22 mouse cellular contexts compared by ENCODE assay signal in the genomic region with DNA sequence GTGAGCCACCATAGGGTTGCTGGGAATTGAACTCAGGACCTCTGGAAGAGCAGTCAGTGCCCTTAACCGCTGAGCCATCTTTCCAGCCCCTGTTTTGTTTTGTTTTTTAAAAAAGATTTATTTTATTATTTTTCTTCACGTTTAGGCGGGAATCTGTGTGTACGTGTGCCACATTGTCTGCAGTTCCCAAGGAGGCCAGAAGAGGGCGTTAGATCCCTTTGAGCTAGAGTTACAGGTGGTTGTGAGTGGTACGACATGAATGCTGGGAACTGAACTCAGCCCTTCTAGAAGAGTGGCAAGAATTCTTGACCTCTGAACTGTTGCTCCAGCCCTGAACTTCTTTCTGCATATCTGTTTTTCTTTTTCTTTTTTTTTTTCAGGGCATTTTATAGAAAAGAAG. TPM values are rescaled to one million over a fixed set of nuclear protein-coding genes. Genes with fewer than 3 reads are reported as not detected.
DNase-seq lines count a peak whose midpoint lies in the region; ATAC-seq and TF ChIP-seq lines count a peak whose summit lies in the region.
"Had no signal": no experiment of that assay in that cellular context is flagged by ENCODE, and none has a peak within 500 bp of the region (broad histone marks: within the 10 kb centered on the region; RNA-seq: fewer than 3 reads in every experiment).

No protein-coding gene starts in this region.

- no peak for ATAC-seq in CD4-positive, CD25-positive, alpha-beta regulatory T cell, adult 4 months
- ATAC-seq: forebrain, embryonic 13.5 days; midbrain, embryonic 16.5 days had no signal

- H3K9me3 ChIP-seq in E14TG2a.4 (ENCODE audit: low read length), result no peaks in the 10 kb centered on the region
- H3K9me3 ChIP-seq: embryonic facial prominence, embryonic 12.5 days; forebrain, embryonic 13.5 days; heart, embryonic 10.5 days; limb, embryonic 12.5 days; liver, embryonic 15.5 days; stomach, embryonic 15.5 days had no signal

- DNase-seq in CD4-positive, CD25-positive, alpha-beta regulatory T cell, adult 2 months (ENCODE audit: low read depth, low spot score), result peak; percentile 7
- no peak for DNase-seq in layer of hippocampus, adult 2 months (ENCODE audit: low spot score in 2 of 2)
- DNase-seq in layer of hippocampus, adult 11-12 months (ENCODE audit: low spot score), result no peak
- peak; percentile 6 for DNase-seq in induced T-regulatory cell, adult 2 months (ENCODE audit: low read depth)
- DNase-seq in frontal cortex, postnatal 36 days (ENCODE audit: low spot score in 2 of 2), result no peak
- DNase-seq in ovary, postnatal 10 days (ENCODE audit: low spot score), result no peak
- DNase-seq: adrenal gland, postnatal 10 days; cerebellum, adult 11 months; cerebellum, postnatal 10 days; lung, postnatal 36 days; right cerebral cortex, postnatal 25 days had no signal

- H3K4me3 ChIP-seq in layer of hippocampus, adult 2 months, result no peak overlapping the region
- no peak overlapping the region for H3K4me3 ChIP-seq in E14TG2a.4 (replicated peaks; ENCODE audit: low read length)
- H3K4me3 ChIP-seq: embryonic facial prominence, embryonic 12.5 days; erythroblast, embryonic 14.5 days; forebrain, embryonic 13.5 days; heart, embryonic 10.5 days; limb, embryonic 12.5 days; liver, embryonic 15.5 days; stomach, embryonic 15.5 days had no signal

- H3K36me3 ChIP-seq in E14TG2a.4 (ENCODE audit: insufficient read depth, low read length), result no peaks in the 10 kb centered on the region
- H3K36me3 ChIP-seq: embryonic facial prominence, embryonic 12.5 days; heart, embryonic 10.5 days; limb, embryonic 12.5 days; liver, embryonic 15.5 days; stomach, embryonic 15.5 days had no signal

- no peaks in the 10 kb centered on the region for H3K4me1 ChIP-seq in E14TG2a.4 (replicated peaks; ENCODE audit: low read depth, low read length)
- H3K4me1 ChIP-seq: embryonic facial prominence, embryonic 12.5 days; forebrain, embryonic 13.5 days; heart, embryonic 10.5 days; limb, embryonic 12.5 days; liver, embryonic 15.5 days; stomach, embryonic 15.5 days had no signal

- peaks cover 12% of the 10 kb centered on the region for H3K27me3 ChIP-seq in E14TG2a.4 (ENCODE audit: insufficient read depth, low read length)
- H3K27me3 ChIP-seq: embryonic facial prominence, embryonic 12.5 days; forebrain, embryonic 13.5 days; limb, embryonic 12.5 days; liver, embryonic 15.5 days; stomach, embryonic 15.5 days had no signal

- H3K27ac ChIP-seq in layer of hippocampus, adult 2 months, result no peak overlapping the region
- H3K27ac ChIP-seq: embryonic facial prominence, embryonic 12.5 days; forebrain, embryonic 13.5 days; heart, embryonic 10.5 days; limb, embryonic 12.5 days; liver, embryonic 15.5 days; stomach, embryonic 15.5 days had no signal

- TF ChIP-seq CTCF in layer of hippocampus, adult 2 months (conservative IDR thresholded peaks at IDR 0.05), result peak; percentile 48
- peak; percentile 71 for TF ChIP-seq CTCF in E14TG2a.4 (conservative IDR thresholded peaks at IDR 0.05; ENCODE audit: low read length)

RNA-seq across cellular contexts. Expression of a gene that starts 35.1 kb away (rescaled TPM):
- under 1 TPM; 0.96 to 1.00 TPM for polyA plus RNA-seq in CD4-positive, CD25-positive, alpha-beta regulatory T cell, adult 4 months (2017; shearing (Covaris generic))
- not detected for total RNA-seq in layer of hippocampus, adult 2 months (2021)
- total RNA-seq: megakaryocyte-erythroid progenitor cell, adult 5-6 weeks had no signal

RNA-seq across cellular contexts. Expression of a gene that starts 38.8 kb away (rescaled TPM):
- 10 to 100 TPM in 1 of 2 experiments, 1 to 10 TPM in 1; 9.9 to 11.4 TPM for polyA plus RNA-seq in CD4-positive, CD25-positive, alpha-beta regulatory T cell, adult 4 months (2017; shearing (Covaris generic))
- 10 to 100 TPM; 42.8 to 45.2 TPM for total RNA-seq in layer of hippocampus, adult 2 months (2021)

RNA-seq across cellular contexts. Expression of a gene that starts 38.9 kb away (rescaled TPM):
- polyA plus RNA-seq in CD4-positive, CD25-positive, alpha-beta regulatory T cell, adult 4 months (2017; shearing (Covaris generic)), result 100 to 1,000 TPM; 166 to 286 TPM
- 10 to 100 TPM; 76.7 to 78.4 TPM for total RNA-seq in layer of hippocampus, adult 2 months (2021)

RNA-seq across cellular contexts. Expression of a gene that starts 57.9 kb away (rescaled TPM):
- 1 to 10 TPM; 7.9 to 8.7 TPM for polyA plus RNA-seq in CD4-positive, CD25-positive, alpha-beta regulatory T cell, adult 4 months (2017; shearing (Covaris generic))
- 1 to 10 TPM; 6.9 TPM for total RNA-seq in layer of hippocampus, adult 2 months (2021)
- polyA plus RNA-seq: erythroblast, embryonic 14.5 days had no signal

Comparison
In these comparisons a context has a peak if more than half of its experiments do, and no peak if none do; other contexts are left out.
1. DNase-seq: peak in CD4-positive, CD25-positive, alpha-beta regulatory T cell, adult 2 months (single experiment) and induced T-regulatory cell, adult 2 months (single experiment); none in layer of hippocampus, adult 2 months (0 of 2), layer of hippocampus, adult 11-12 months (single experiment), frontal cortex, postnatal 36 days (0 of 2) and ovary, postnatal 10 days (single experiment).